Mouse (Mus musculus) adrenal gland, postnatal 25 days (tissue): ENCODE data around the gene Bcor. TPM values are rescaled to one million over a fixed set of nuclear protein-coding genes. Genes with fewer than 3 reads are reported as not detected.

Source experiments
- DNase-seq: peaks from one replicate; pipeline ENCODE4 v3.0.0; 2021; ENCODE audit warnings: mixed read lengths
- total RNA-seq: library from RNA; stranded (reverse); gene quantifications from 2 replicates; pipeline ENCODE4 v1.2.3, GENCODE M21; 2021

Bcor gene
- total RNA-seq, 1 experiment from 2014 or later, result 22.7 TPM

- no peak for DNase-seq
Measured at GRCm38 (mm10) chrX:12065782-12066181, 94.4 kb downstream of the Bcor start.

GRCm38 (mm10) chrX:12062932-12063260 lies 97.3 kb downstream of the Bcor start:
- no peak for DNase-seq

GRCm38 (mm10) chrX:12062121-12062931 lies 97.8 kb downstream of the Bcor start:
- DNase-seq, result no peak

GRCm38 (mm10) chrX:12060848-12061247 lies 99.3 kb downstream of the Bcor start:
- no peak for DNase-seq

GRCm38 (mm10) chrX:12057210-12057609 lies 102.9 kb downstream of the Bcor start:
- no peak for DNase-seq

GRCm38 (mm10) chrX:12053315-12053914 lies 106.7 kb downstream of the Bcor start:
- no peak for DNase-seq

GRCm38 (mm10) chrX:12052651-12053050 lies 107.5 kb downstream of the Bcor start:
- no peak for DNase-seq

- DNase-seq, result no peak
Measured at GRCm38 (mm10) chrX:12048721-12049120, 111.4 kb downstream of the Bcor start.

GRCm38 (mm10) chrX:12048166-12048565 lies 112.0 kb downstream of the Bcor start:
- DNase-seq, result no peak

GRCm38 (mm10) chrX:12047223-12047911 lies 112.8 kb downstream of the Bcor start:
- DNase-seq, result no peak

- DNase-seq, result no peak
Measured at GRCm38 (mm10) chrX:12046676-12047075, 113.5 kb downstream of the Bcor start.

GRCm38 (mm10) chrX:12043352-12043751 lies 116.8 kb downstream of the Bcor start:
- DNase-seq, result no peak

GRCm38 (mm10) chrX:12041453-12041852 lies 118.7 kb downstream of the Bcor start:
- no peak for DNase-seq

- no peak for DNase-seq
Measured at GRCm38 (mm10) chrX:12014726-12015464, 145.3 kb downstream of the Bcor start.

GRCm38 (mm10) chrX:12010660-12011059 lies 149.5 kb downstream of the Bcor start:
- no peak for DNase-seq

- no peak for DNase-seq
Measured at GRCm38 (mm10) chrX:12009046-12009445, 151.1 kb downstream of the Bcor start.

- DNase-seq, result no peak
Measured at GRCm38 (mm10) chrX:12007832-12008540, 152.2 kb downstream of the Bcor start.

GRCm38 (mm10) chrX:12006882-12007753 lies 153.0 kb downstream of the Bcor start:
- DNase-seq, result peak; percentile 68

GRCm38 (mm10) chrX:12006031-12006881 lies 153.9 kb downstream of the Bcor start:
- DNase-seq, result peak; percentile 67
